Mouse (Mus musculus) embryonic facial prominence, embryonic 10.5 days (tissue): ENCODE data around the gene Gtpbp1. TPM values are rescaled to one million over a fixed set of nuclear protein-coding genes. Genes with fewer than 3 reads are reported as not detected.

Source experiments
- DNase-seq: peaks from one replicate; pipeline ENCODE4 v3.0.0-alpha.2; 2017; ENCODE audit warnings: low spot score
- H3K27ac ChIP-seq: fragments of 300-500 bp; sonication (generic); replicated peaks from 2 replicates; pipeline ENCODE4 v1.5.1; 2016; ENCODE audit warnings: mild to moderate bottlenecking
- H3K27me3 ChIP-seq: fragments of 300-500 bp; sonication (generic); replicated peaks from 2 replicates; pipeline ENCODE4 v1.6.1; 2016; ENCODE audit warnings: low read depth, mild to moderate bottlenecking; ENCODE audit not compliant: poor library complexity, severe bottlenecking
- H3K36me3 ChIP-seq: fragments of 300-500 bp; sonication (generic); replicated peaks from 2 replicates; pipeline ENCODE4 v1.6.1; 2016; ENCODE audit warnings: mild to moderate bottlenecking, moderate library complexity
- H3K4me1 ChIP-seq: fragments of 300-500 bp; sonication (generic); 2 replicates; pipeline ENCODE4 v1.6.1; 2016
- H3K4me3 ChIP-seq: fragments of 300-500 bp; sonication (generic); 2 replicates; pipeline ENCODE4 v1.5.1; 2016; ENCODE audit warnings: mild to moderate bottlenecking, moderate library complexity
- H3K9me3 ChIP-seq: fragments of 300-500 bp; sonication (generic); 2 replicates; pipeline ENCODE4 v1.6.1; 2016; ENCODE audit warnings: mild to moderate bottlenecking
- WGBS: fragments of 180-500 bp; shearing (Covaris S2); methylation state at CpG from one replicate; pipeline ENCODE4 v1.1.7; 2016; 5-methylcytosine and 5-hydroxymethylcytosine counted together
- polyA plus RNA-seq: library from polyadenylated mRNA; unstranded; fragments of >200 nt; fragmentation: Nextera tagmentation; extraction: Ambion mirVana; gene quantifications from 2 replicates; pipeline ENCODE4 v1.2.1, GENCODE M21; 2016

The Gtpbp1 gene
- polyA plus RNA-seq, 1 experiment from 2014 or later, result 47.7 TPM

DNA sequence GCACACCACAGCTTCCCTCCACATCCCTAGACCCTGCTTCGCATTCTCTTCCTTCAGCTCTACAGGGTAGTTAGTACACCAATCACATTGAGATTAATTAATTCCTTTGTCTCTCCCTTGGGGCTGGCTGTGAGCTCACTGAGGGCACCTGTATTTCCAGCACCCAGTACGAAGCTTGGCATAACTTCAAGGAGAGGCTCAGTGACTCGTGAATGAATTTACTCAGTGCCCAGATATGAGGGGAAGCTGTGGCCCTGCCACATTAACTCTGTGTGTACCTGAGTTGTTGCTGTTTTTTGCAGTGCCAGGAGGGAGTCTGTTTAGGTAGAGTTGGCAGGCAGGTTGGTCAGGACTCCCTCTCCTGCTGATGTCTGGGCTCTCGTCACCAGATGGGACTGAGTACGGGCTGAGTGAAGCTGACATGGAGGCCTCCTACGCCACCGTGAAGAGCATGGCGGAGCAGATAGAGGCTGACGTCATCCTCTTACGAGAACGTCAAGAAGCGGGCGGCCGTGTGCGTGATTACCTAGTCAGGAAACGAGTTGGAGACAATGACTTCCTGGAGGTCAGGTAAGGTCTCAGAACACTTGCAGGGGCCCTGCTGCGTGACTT lies 16.1 kb downstream of the Gtpbp1 start:
- Histone ChIP-seq H3K9me3 (no peaks in the 10 kb centered on the region), H3K27ac (no peak overlapping the region), H3K4me1 (no peaks in the 10 kb centered on the region), H3K27me3 (no peaks in the 10 kb centered on the region), H3K36me3 (peaks cover 58% of the 10 kb centered on the region), H3K4me3 (no peak overlapping the region)
- WGBS, result 89% methylated on average over 17 of the region's 17 CpGs
- no peak for DNase-seq

DNA sequence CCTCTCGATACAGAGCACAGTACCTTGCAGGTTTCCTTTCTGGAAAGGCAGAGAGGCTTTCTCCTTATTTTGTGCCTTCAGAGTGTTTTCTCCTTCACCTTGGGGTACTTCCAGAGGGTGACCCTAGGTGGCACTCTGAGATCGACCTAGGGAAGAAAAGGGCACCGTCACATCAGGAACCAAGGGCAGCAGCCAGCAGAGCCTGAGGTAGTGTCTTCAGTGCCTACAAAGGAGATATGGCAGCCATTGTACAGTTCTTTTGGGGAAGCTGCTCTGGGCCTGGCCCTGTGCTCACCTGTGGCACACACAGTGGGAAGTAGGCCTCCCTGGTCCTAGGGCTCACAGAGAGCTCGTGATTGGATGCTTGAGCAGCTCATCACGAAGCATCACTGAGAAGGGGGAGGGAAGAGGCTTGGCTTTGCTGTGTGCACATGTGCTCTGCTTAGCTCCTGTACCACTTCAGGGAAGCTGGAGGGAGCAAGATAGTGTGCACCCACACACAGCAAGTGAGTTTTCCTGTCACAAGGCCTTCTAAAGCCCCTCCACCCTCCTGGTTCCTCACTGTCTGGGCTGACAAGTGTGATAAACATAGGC lies 17.7 kb downstream of the Gtpbp1 start:
- Histone ChIP-seq H3K4me1 (no peaks in the 10 kb centered on the region), H3K4me3 (no peak overlapping the region), H3K9me3 (no peaks in the 10 kb centered on the region), H3K27ac (no peak overlapping the region), H3K36me3 (peaks cover 74% of the 10 kb centered on the region), H3K27me3 (no peaks in the 10 kb centered on the region)
- WGBS, result 91% methylated on average over 5 of the region's 5 CpGs
- DNase-seq, result no peak

DNA sequence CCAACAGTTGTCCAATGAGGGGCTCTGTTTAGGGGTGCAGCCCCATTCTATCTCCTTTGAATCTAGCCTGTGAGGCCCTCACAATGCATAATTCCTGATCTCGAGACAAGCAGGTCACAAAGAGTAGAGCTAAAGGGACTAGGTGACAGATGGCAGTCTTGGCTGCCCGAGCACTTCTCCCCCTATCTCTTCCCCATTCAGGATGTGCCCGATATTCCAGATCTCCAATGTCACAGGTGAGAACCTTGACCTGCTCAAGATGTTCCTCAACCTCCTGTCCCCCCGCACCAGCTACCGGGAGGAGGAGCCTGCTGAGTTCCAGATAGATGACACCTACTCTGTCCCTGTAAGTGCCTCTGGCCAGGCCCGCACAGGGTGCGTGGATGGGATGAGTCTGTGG lies 25.0 kb downstream of the Gtpbp1 start:
- Histone ChIP-seq H3K36me3 (peaks cover 100% of the 10 kb centered on the region), H3K4me1 (peaks cover 2% of the 10 kb centered on the region; the same call in 1 of the 2 replicates), H3K27me3 (no peaks in the 10 kb centered on the region), H3K27ac (no peak overlapping the region), H3K4me3 (no peak overlapping the region), H3K9me3 (no peaks in the 10 kb centered on the region)
- WGBS, result 93% methylated on average over 7 of the region's 7 CpGs
- DNase-seq, result no peak

DNA sequence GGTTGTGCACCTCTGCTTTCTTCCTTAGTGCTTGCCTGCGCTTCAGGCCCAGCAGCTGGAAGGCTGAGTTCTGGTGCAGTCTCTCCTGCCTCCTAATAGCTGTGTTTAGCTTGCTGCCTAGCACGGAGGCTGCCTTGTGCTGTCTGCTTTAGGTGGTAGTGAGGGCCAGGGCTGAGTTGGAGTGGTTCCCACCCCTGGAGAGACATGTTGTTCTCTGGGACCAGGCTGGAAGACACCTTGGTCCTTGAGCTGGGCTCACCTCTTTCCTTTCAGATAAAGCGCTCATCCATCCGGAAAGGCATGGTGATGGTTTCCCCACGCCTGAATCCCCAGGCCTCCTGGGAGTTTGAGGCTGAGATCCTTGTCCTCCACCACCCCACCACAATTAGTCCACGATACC lies 26.1 kb downstream of the Gtpbp1 start:
- Histone ChIP-seq H3K27ac (no peak overlapping the region), H3K36me3 (peaks cover 98% of the 10 kb centered on the region), H3K4me1 (peaks cover 11% of the 10 kb centered on the region), H3K9me3 (no peaks in the 10 kb centered on the region), H3K4me3 (no peak overlapping the region), H3K27me3 (no peaks in the 10 kb centered on the region)
- 91% methylated on average over 6 of the region's 6 CpGs for WGBS
- no peak for DNase-seq

DNA sequence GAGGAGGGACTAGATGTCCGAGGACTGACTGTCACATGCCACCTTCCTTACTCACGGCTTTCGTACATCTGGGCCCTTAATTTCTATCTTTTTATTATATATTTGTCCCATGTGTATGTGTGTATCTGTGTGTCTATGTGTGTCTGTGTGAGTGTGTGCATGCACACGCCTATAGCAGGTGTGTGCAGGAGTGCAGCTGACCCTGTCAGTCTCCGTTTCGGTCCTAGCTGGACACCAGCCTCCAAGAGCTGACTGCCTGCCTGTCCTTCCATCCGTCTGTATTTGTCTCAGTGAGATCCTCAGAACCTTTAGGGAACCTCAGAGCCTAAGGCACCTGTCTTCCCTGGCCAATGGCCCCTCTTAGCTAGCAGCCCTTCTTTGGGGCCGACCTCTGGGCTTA lies 29.6 kb downstream of the Gtpbp1 start:
- Histone ChIP-seq H3K4me1 (peaks cover 11% of the 10 kb centered on the region), H3K27ac (no peak overlapping the region), H3K4me3 (no peak overlapping the region), H3K27me3 (no peaks in the 10 kb centered on the region), H3K9me3 (no peaks in the 10 kb centered on the region), H3K36me3 (peaks cover 91% of the 10 kb centered on the region)
- WGBS, result 87% methylated on average over 8 of the region's 8 CpGs
- DNase-seq, result no peak

DNA sequence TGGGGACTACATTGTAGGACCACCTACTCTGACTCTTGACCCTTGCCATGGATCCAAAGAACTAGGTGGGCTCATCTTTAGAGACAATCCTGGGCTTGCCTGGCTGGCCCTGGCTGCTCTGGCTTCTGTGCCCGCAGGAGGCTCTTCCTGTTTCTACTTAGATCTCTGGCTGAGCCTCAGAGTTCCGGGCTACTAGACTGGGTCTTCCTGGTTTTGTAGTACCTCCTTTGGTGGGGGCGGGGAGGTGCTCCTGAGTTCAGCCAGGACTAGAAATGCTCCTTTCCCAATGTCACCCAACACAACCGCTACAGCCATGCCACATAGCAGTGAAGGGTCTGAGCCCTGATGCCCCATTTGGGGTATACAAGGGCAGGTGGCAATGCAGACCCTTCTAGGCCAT lies 30.2 kb downstream of the Gtpbp1 start:
- H3K4me3 ChIP-seq, result no peak overlapping the region

DNA sequence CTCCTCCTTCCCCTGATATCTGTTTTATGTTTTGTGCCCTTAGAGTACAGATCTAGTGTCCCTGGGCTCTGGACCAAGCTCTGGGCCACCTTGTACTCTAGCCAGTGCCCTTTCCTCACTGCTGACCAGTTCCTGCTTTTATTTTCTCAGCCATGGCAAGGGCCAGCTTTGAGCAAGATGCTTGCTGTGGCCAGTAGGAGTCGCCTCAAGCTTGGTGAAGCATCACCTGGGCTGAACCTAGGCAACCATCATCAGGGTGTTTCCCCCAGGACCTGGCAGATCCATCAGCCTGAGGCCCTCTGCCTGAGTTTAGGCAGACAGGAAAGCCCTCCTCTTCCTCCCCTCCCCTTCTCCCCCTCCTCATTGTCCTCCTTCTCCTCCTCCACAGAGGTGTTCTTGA lies 32.8 kb downstream of the Gtpbp1 start:
- 32% methylated on average over 1 of the region's 1 CpGs for WGBS
- H3K27ac ChIP-seq, result no peak overlapping the region

More for the DNA sequence above, 30.2 kb downstream of the Gtpbp1 start:
- no peak for DNase-seq
- WGBS, result 82% methylated on average over 4 of the region's 4 CpGs
- Histone ChIP-seq H3K9me3 (no peaks in the 10 kb centered on the region), H3K4me1 (peaks cover 11% of the 10 kb centered on the region), H3K27ac (0 out of 2 replicates have a peak overlapping the region, but pooled peaks have one; percentile 14), H3K27me3 (no peaks in the 10 kb centered on the region), H3K36me3 (peaks cover 91% of the 10 kb centered on the region)

DNA sequence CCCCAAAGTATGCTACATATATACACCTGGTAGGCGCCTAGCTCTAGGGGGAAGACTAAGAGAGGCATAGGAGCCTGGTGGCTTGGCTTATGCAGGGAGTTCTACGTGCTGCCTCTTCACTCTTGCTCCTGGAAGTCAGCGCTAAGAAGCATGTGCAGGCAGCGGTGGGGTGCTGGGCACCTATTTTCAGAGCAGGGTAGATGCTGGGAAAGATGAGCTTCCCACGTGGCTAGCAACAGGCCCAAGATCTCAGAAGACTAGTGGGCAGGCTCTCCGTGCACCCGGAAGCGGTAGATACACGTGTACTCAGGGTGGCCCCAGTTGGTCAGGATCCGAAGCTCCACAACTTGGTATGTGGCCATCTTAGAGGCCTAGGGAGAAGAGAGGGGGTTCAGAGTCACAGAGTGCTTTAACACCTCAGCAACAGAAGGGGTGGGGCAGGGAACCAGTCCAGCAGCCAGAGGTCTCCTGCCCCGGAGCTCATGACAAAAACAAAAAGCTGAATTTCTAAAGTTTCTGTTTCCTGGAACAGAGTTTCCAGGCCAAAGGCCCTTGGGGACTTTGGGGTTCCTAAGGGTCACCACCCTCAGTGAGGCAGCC lies 34.6 kb downstream of the Gtpbp1 start:
- Histone ChIP-seq H3K4me3 (no peak overlapping the region), H3K9me3 (no peaks in the 10 kb centered on the region), H3K27ac (no peak overlapping the region), H3K36me3 (peaks cover 90% of the 10 kb centered on the region), H3K4me1 (peaks cover 11% of the 10 kb centered on the region), H3K27me3 (no peaks in the 10 kb centered on the region)
- 91% methylated on average over 11 of the region's 11 CpGs for WGBS
- no peak for DNase-seq

More for the DNA sequence above, 32.8 kb downstream of the Gtpbp1 start:
- Histone ChIP-seq H3K9me3 (no peaks in the 10 kb centered on the region), H3K36me3 (peaks cover 91% of the 10 kb centered on the region), H3K4me1 (peaks cover 11% of the 10 kb centered on the region), H3K4me3 (no peak overlapping the region), H3K27me3 (no peaks in the 10 kb centered on the region)
- peak; percentile 26 for DNase-seq

DNA sequence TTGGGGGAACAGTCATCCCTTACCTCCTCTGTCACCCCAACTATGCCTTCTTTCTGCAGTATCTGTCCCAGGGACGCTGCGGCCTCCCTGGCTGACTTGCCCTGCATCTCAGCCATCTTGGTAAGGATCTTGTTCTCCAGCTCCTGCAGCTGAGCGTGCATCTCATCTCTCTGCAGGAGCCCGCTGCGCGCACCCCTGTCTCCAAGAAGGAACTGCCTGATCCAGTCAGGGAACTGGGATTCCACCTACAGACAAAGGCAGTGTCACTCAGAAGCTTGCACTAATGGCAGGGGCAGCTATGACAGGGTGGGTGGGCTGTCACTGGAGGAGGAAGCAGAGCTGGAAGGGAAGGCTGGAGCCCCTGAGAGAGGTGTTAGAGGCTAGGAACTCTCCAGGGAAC lies 37.2 kb downstream of the Gtpbp1 start:
- Histone ChIP-seq H3K36me3 (peaks cover 94% of the 10 kb centered on the region), H3K27ac (no peak overlapping the region), H3K4me1 (no peaks in the 10 kb centered on the region), H3K27me3 (no peaks in the 10 kb centered on the region), H3K4me3 (no peak overlapping the region), H3K9me3 (no peaks in the 10 kb centered on the region)
- DNase-seq, result no peak
- WGBS, result 82% methylated on average over 6 of the region's 6 CpGs

DNA sequence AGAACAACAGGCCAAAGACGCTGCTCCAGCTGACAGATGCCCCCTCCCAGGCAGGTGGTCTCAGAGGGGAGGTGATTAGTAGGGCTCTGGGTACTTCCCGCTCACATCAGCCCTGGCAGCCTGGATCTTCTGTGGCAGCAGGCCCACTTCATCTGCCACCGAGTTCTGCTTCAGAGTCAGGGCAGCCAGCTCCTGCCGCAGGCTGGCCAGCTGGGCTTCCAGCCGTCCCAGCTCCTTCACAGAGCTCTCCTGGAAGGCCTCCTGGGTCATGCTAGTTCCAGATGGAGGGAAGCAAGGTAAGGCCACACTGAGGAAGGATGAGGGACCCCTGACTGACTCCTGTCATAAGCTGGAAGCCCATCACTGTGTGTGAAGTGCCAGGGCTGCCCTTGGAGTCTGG lies 37.7 kb downstream of the Gtpbp1 start:
- Histone ChIP-seq H3K9me3 (no peaks in the 10 kb centered on the region), H3K27ac (no peak overlapping the region), H3K27me3 (no peaks in the 10 kb centered on the region), H3K36me3 (peaks cover 94% of the 10 kb centered on the region), H3K4me1 (no peaks in the 10 kb centered on the region), H3K4me3 (no peak overlapping the region)
- no peak for DNase-seq
- WGBS, result 75% methylated on average over 5 of the region's 5 CpGs

DNA sequence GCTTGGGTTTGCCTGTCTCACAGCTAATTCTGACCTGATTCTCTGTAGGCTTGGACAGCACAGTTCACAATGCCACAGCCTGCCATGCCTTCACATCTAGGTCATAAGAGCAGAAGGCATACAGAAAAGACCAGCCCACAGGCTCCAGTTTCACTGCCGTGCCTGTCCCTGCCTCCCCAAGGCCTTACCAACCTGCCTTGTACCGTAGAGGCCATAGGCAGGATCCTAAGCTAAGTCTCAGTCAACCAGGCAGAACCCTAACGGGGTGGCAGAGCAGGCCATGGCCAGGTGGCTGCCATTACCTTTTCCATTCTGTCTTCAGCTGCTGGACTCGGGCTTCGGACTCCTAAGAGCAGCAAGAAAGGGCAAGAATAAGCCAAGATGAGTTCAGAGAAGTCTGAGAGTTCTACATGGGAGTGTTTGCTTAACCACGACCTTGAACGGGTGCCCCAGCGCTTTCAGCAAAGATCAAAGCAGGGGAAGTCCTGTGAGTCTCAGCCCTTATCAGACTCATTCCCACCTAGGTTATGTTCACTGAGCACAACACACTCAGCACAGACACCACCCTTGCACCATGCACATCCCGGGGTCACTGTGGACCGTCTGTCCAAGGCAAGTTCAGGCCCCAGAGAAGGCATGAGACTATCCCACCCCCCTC lies 38.2 kb downstream of the Gtpbp1 start:
- Histone ChIP-seq H3K36me3 (peaks cover 94% of the 10 kb centered on the region), H3K27me3 (no peaks in the 10 kb centered on the region), H3K4me1 (no peaks in the 10 kb centered on the region), H3K9me3 (no peaks in the 10 kb centered on the region), H3K27ac (no peak overlapping the region), H3K4me3 (no peak overlapping the region)
- DNase-seq, result no peak
- 91% methylated on average over 10 of the region's 10 CpGs for WGBS

DNA sequence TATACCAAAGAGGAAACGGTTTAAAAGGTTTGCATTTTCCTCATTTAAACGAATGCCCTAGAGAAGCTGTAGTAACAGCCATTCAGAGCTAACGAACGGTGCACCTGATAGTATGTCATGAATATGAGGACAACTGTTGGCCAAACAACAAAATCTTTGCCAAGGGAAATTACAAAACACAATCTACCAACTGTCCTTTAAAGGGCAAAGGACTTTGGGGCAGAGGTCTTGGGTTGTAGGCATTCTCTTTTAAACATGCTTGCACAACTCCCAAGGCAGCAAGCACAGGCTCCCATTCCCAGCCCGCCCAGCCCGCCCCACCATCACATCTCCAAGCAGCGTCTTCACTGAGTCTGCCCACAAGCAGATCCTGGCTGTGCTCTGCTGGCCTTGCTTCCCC lies 40.9 kb downstream of the Gtpbp1 start:
- WGBS, result 85% methylated on average over 7 of the region's 7 CpGs
- Histone ChIP-seq H3K4me1 (peaks cover 8% of the 10 kb centered on the region), H3K4me3 (no peak overlapping the region), H3K9me3 (no peaks in the 10 kb centered on the region), H3K27ac (no peak overlapping the region), H3K36me3 (peaks cover 91% of the 10 kb centered on the region), H3K27me3 (no peaks in the 10 kb centered on the region)
- DNase-seq, result no peak

DNA sequence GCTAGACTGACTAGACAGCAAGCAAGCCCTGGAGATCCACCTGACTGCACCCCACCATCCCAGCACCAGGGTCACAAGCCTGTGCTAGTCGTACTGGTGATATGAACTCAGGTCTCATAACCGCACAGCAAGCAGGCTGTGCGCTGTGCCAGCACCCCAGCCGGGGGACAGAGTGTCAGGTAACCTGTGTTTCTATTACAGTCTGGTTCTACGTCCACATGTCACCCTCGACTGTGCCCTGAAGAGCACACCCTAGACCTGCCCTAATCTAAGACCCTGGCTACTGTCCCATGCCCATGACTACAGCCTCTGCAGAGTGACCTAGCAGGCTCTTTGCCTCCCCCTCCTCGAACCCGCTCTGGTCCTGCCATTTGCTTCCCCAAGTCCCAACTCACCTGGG lies 42.5 kb downstream of the Gtpbp1 start:
- 93% methylated on average over 8 of the region's 8 CpGs for WGBS

More for the DNA sequence above, 42.5 kb downstream of the Gtpbp1 start:
- no peak overlapping the region for H3K4me3 ChIP-seq
- H3K4me1 ChIP-seq, result peaks cover 8% of the 10 kb centered on the region
- no peak for DNase-seq
- no peaks in the 10 kb centered on the region for H3K27me3 ChIP-seq
- H3K27ac ChIP-seq, result no peak overlapping the region
- H3K36me3 ChIP-seq, result peaks cover 91% of the 10 kb centered on the region
- H3K9me3 ChIP-seq, result no peaks in the 10 kb centered on the region
